Mouse (Mus musculus) lung, postnatal 0 days (tissue): ENCODE results near the gene Grifin. TPM values are rescaled to one million over a fixed set of nuclear protein-coding genes. Genes with fewer than 3 reads are reported as not detected.

Source experiments
- ATAC-seq: fragments of 200-750 bp; cut with Nextera tagmentation; 2 replicates; pipeline ENCODE4 v1.8.0; 2017; ENCODE audit warnings: moderate library complexity
- DNase-seq: peaks from one replicate; pipeline ENCODE4 v3.0.0-alpha.2; 2016; ENCODE audit warnings: low spot score
- H3K27ac ChIP-seq: fragments of 300-500 bp; sonication (generic); 2 replicates; pipeline ENCODE4 v1.5.1; 2014; ENCODE audit warnings: antibody characterized with exemption, mild to moderate bottlenecking, low read length, mixed read lengths
- H3K27me3 ChIP-seq: fragments of 300-500 bp; sonication (generic); replicated peaks from 2 replicates; pipeline ENCODE4 v1.6.1; 2014; ENCODE audit warnings: low read length, mixed read lengths; ENCODE audit not compliant: insufficient read depth
- H3K36me3 ChIP-seq: fragments of 300-500 bp; sonication (generic); 2 replicates; pipeline ENCODE4 v1.6.1; 2014; ENCODE audit warnings: low read length, mixed read lengths; ENCODE audit not compliant: insufficient read depth
- H3K4me1 ChIP-seq: fragments of 300-500 bp; sonication (generic); 2 replicates; pipeline ENCODE4 v1.6.1; 2014; ENCODE audit warnings: antibody characterized with exemption, low read depth, low read length, mixed read lengths; ENCODE audit not compliant: insufficient read depth
- H3K4me2 ChIP-seq: fragments of 300-500 bp; sonication (generic); replicated peaks from 2 replicates; pipeline ENCODE4 v1.6.1; 2014; ENCODE audit warnings: low read depth, mild to moderate bottlenecking, low read length, moderate library complexity, mixed read lengths
- H3K4me3 ChIP-seq: fragments of 300-500 bp; sonication (generic); 2 replicates; pipeline ENCODE4 v1.5.1; 2014; ENCODE audit warnings: low read depth, low read length
- H3K9ac ChIP-seq: fragments of 300-500 bp; sonication (generic); replicated peaks from 2 replicates; pipeline ENCODE4 v1.6.1; 2014; ENCODE audit warnings: low read depth, mild to moderate bottlenecking
- H3K9me3 ChIP-seq: fragments of 300-500 bp; sonication (generic); 2 replicates; pipeline ENCODE4 v1.6.1; 2016; ENCODE audit warnings: low read length, mixed read lengths
- CTCF ChIP-seq: IDR thresholded peaks from 2 replicates; pipeline ENCODE4 v1.5.1; 2016; ENCODE audit warnings: antibody characterized with exemption, mild to moderate bottlenecking
- EP300 ChIP-seq: IDR thresholded peaks from 2 replicates; pipeline ENCODE4 v1.6.1; 2016; ENCODE audit warnings: antibody characterized with exemption, mild to moderate bottlenecking, control low read depth
- WGBS: fragments of 180-500 bp; shearing (Covaris S2); extraction: QIAGEN DNeasy Blood & Tissue Kit; methylation state at CpG from one replicate; pipeline ENCODE4 v1.1.7; 2014; 5-methylcytosine and 5-hydroxymethylcytosine counted together
- polyA plus RNA-seq: library from polyadenylated mRNA; unstranded; fragments of >200 nt; fragmentation: Nextera tagmentation; extraction: Ambion mirVana; gene quantifications from 2 replicates; pipeline ENCODE4 v1.2.1, GENCODE M21; 2015

The Grifin gene
- polyA plus RNA-seq, 1 experiment from 2014 or later = not detected

- 27% methylated on average over 18 of the region's 18 CpGs for WGBS
- Histone ChIP-seq H3K27ac (peak overlapping the region; percentile 59), H3K36me3 (no peaks in the 10 kb centered on the region), H3K9me3 (no peaks in the 10 kb centered on the region), H3K4me2 (no peak overlapping the region), H3K4me3 (no peak overlapping the region), H3K9ac (no peak overlapping the region), H3K4me1 (peaks cover 4% of the 10 kb centered on the region), H3K27me3 (no peaks in the 10 kb centered on the region)
- TF ChIP-seq CTCF (no peak), EP300 (peak; percentile 65)
- DNase-seq (peak; percentile 70), ATAC-seq (peak; percentile 84)
These were observed 32.2 kb upstream of the Grifin start for GRCm38 (mm10) chr5:140596927-140597588.

GRCm38 (mm10) chr5:140596426-140596825, 31.6 kb upstream of the Grifin start:
- no peaks in the 10 kb centered on the region for H3K36me3 ChIP-seq
- H3K4me2 ChIP-seq = no peak overlapping the region
- H3K27ac ChIP-seq = peak overlapping the region; percentile 59
- H3K9me3 ChIP-seq = no peaks in the 10 kb centered on the region
- 19% methylated on average over 3 of the region's 3 CpGs for WGBS
- DNase-seq (peak; percentile 44), ATAC-seq (peak; percentile 67)
- TF ChIP-seq CTCF (no peak), EP300 (no peak)
- peaks cover 4% of the 10 kb centered on the region for H3K4me1 ChIP-seq
- no peak overlapping the region for H3K4me3 ChIP-seq
- no peaks in the 10 kb centered on the region for H3K27me3 ChIP-seq
- H3K9ac ChIP-seq = no peak overlapping the region

- DNase-seq (no peak), ATAC-seq (no peak)
- Histone ChIP-seq H3K4me3 (no peak overlapping the region), H3K27me3 (no peaks in the 10 kb centered on the region), H3K4me1 (peaks cover 4% of the 10 kb centered on the region), H3K4me2 (no peak overlapping the region), H3K9me3 (no peaks in the 10 kb centered on the region), H3K27ac (no peak overlapping the region), H3K9ac (no peak overlapping the region), H3K36me3 (no peaks in the 10 kb centered on the region)
- WGBS = 79% methylated on average over 5 of the region's 5 CpGs
- TF ChIP-seq CTCF = no peak
- TF ChIP-seq EP300 = no peak
These were observed 30.0 kb upstream of the Grifin start for GRCm38 (mm10) chr5:140594846-140595245.

GRCm38 (mm10) chr5:140589082-140589774, 24.4 kb upstream of the Grifin start:
- Histone ChIP-seq H3K4me2 (no peak overlapping the region), H3K9me3 (no peaks in the 10 kb centered on the region), H3K9ac (no peak overlapping the region), H3K4me1 (no peaks in the 10 kb centered on the region), H3K36me3 (no peaks in the 10 kb centered on the region), H3K27me3 (no peaks in the 10 kb centered on the region), H3K4me3 (no peak overlapping the region), H3K27ac (no peak overlapping the region)
- TF ChIP-seq EP300 = no peak
- TF ChIP-seq CTCF = no peak
- DNase-seq (no peak), ATAC-seq (no peak)
- 81% methylated on average over 16 of the region's 16 CpGs for WGBS

GRCm38 (mm10) chr5:140583732-140584368, 19.0 kb upstream of the Grifin start:
- Histone ChIP-seq H3K4me3 (no peak overlapping the region), H3K4me2 (no peak overlapping the region), H3K9ac (no peak overlapping the region)

GRCm38 (mm10) chr5:140582995-140583731, 18.3 kb upstream of the Grifin start:
- Histone ChIP-seq H3K9ac (no peak overlapping the region), H3K4me3 (no peak overlapping the region), H3K27me3 (no peaks in the 10 kb centered on the region), H3K4me2 (no peak overlapping the region), H3K4me1 (no peaks in the 10 kb centered on the region), H3K9me3 (no peaks in the 10 kb centered on the region), H3K36me3 (no peaks in the 10 kb centered on the region), H3K27ac (no peak overlapping the region)
- no peak for TF ChIP-seq EP300
- TF ChIP-seq CTCF = no peak
- 47% methylated on average over 8 of the region's 8 CpGs for WGBS
- ATAC-seq (no peak), DNase-seq (no peak)

More at GRCm38 (mm10) chr5:140583732-140584368, 19.0 kb upstream of the Grifin start:
- TF ChIP-seq EP300 = no peak
- TF ChIP-seq CTCF = no peak
- Histone ChIP-seq H3K27ac (no peak overlapping the region), H3K27me3 (no peaks in the 10 kb centered on the region), H3K4me1 (no peaks in the 10 kb centered on the region), H3K9me3 (no peaks in the 10 kb centered on the region), H3K36me3 (no peaks in the 10 kb centered on the region)
- 57% methylated on average over 5 of the region's 6 CpGs for WGBS
- no peak for ATAC-seq
- no peak for DNase-seq
